Mouse (Mus musculus): ENCODE measurements at regions not wholly inside any gene's neighbourhood (a gene's known extent, or its start where the extent isn't known, plus 50 kb on each side); places are given as distances from the start of the nearest gene placed in this dataset.

- 20% methylated on average over 5 of the region's 5 CpGs for WGBS
- H3K27ac ChIP-seq (replicated peaks) = peak overlapping the region; percentile 71
These were observed 318.9 kb downstream of the Mycn start for GRCm38 (mm10) chr12:12622712-12623292.

GRCm38 (mm10) chr12:12621506-12621905, 320.2 kb downstream of the Mycn start:
- no peaks in the 10 kb centered on the region for H3K36me3 ChIP-seq
- H3K27me3 ChIP-seq (ENCODE audit: low read depth, poor library complexity, severe bottlenecking) = peaks cover 49% of the 10 kb centered on the region
- no peak overlapping the region for H3K4me3 ChIP-seq
- 0 out of 2 replicates have a peak overlapping the region, but pooled peaks have one; percentile 50 for H3K27ac ChIP-seq (replicated peaks)
- no peaks in the 10 kb centered on the region for H3K9me3 ChIP-seq (replicated peaks)
- WGBS = 91% methylated on average over 9 of the region's 9 CpGs
- peaks cover 47% of the 10 kb centered on the region for H3K4me1 ChIP-seq
- no peak for DNase-seq (ENCODE audit: low spot score)

More at GRCm38 (mm10) chr12:12622712-12623292, 318.9 kb downstream of the Mycn start:
- H3K4me3 ChIP-seq = no peak overlapping the region
- H3K9me3 ChIP-seq (replicated peaks) = no peaks in the 10 kb centered on the region
- H3K4me1 ChIP-seq = peaks cover 47% of the 10 kb centered on the region
- H3K27me3 ChIP-seq (ENCODE audit: low read depth, poor library complexity, severe bottlenecking) = peaks cover 49% of the 10 kb centered on the region
- H3K36me3 ChIP-seq = no peaks in the 10 kb centered on the region
- peak; percentile 88 for DNase-seq (ENCODE audit: low spot score)

- H3K9me3 ChIP-seq (replicated peaks) = no peaks in the 10 kb centered on the region
- H3K27me3 ChIP-seq (ENCODE audit: low read depth, poor library complexity, severe bottlenecking) = peaks cover 39% of the 10 kb centered on the region
- H3K27ac ChIP-seq (replicated peaks) = no peak overlapping the region; the same call in 1 of the 2 replicates
These were observed 321.4 kb downstream of the Mycn start for GRCm38 (mm10) chr12:12620316-12620715.

GRCm38 (mm10) chr12:12619431-12619830, 322.3 kb downstream of the Mycn start:
- WGBS = 78% methylated on average over 5 of the region's 5 CpGs
- Histone ChIP-seq H3K27ac (replicated peaks) (peak overlapping the region; percentile 18; the same call in 1 of the 2 replicates), H3K36me3 (no peaks in the 10 kb centered on the region)

More at GRCm38 (mm10) chr12:12620316-12620715, 321.4 kb downstream of the Mycn start:
- H3K4me3 ChIP-seq = no peak overlapping the region
- peaks cover 46% of the 10 kb centered on the region for H3K4me1 ChIP-seq
- no peak for DNase-seq (ENCODE audit: low spot score)
- 84% methylated on average over 5 of the region's 5 CpGs for WGBS
- no peaks in the 10 kb centered on the region for H3K36me3 ChIP-seq

GRCm38 (mm10) chr12:12612520-12612919, 329.2 kb downstream of the Mycn start:
- Histone ChIP-seq H3K36me3 (no peaks in the 10 kb centered on the region), H3K27me3 (ENCODE audit: low read depth, poor library complexity, severe bottlenecking) (no peaks in the 10 kb centered on the region), H3K27ac (replicated peaks) (no peak overlapping the region), H3K4me1 (peaks cover 6% of the 10 kb centered on the region), H3K9me3 (replicated peaks) (no peaks in the 10 kb centered on the region), H3K4me3 (no peak overlapping the region)
- DNase-seq (ENCODE audit: low spot score) = no peak
- 90% methylated on average over 3 of the region's 3 CpGs for WGBS

More at GRCm38 (mm10) chr12:12619431-12619830, 322.3 kb downstream of the Mycn start:
- Histone ChIP-seq H3K9me3 (replicated peaks) (no peaks in the 10 kb centered on the region), H3K4me3 (no peak overlapping the region), H3K4me1 (peaks cover 37% of the 10 kb centered on the region), H3K27me3 (ENCODE audit: low read depth, poor library complexity, severe bottlenecking) (peaks cover 30% of the 10 kb centered on the region)
- DNase-seq (ENCODE audit: low spot score) = no peak

- Histone ChIP-seq H3K4me3 (no peak overlapping the region), H3K27me3 (ENCODE audit: low read depth, poor library complexity, severe bottlenecking) (no peaks in the 10 kb centered on the region), H3K36me3 (no peaks in the 10 kb centered on the region), H3K4me1 (peaks cover 6% of the 10 kb centered on the region), H3K27ac (replicated peaks) (no peak overlapping the region), H3K9me3 (replicated peaks) (no peaks in the 10 kb centered on the region)
- WGBS = 80% methylated on average over 4 of the region's 4 CpGs
- DNase-seq (ENCODE audit: low spot score) = no peak
These were observed 330.9 kb downstream of the Mycn start for GRCm38 (mm10) chr12:12610861-12611260.

- WGBS = 95% methylated on average over 4 of the region's 4 CpGs
- H3K4me1 ChIP-seq = peaks cover 6% of the 10 kb centered on the region
- no peak overlapping the region for H3K27ac ChIP-seq (replicated peaks)
- no peak overlapping the region for H3K4me3 ChIP-seq
- no peaks in the 10 kb centered on the region for H3K36me3 ChIP-seq
- no peaks in the 10 kb centered on the region for H3K27me3 ChIP-seq (ENCODE audit: low read depth, poor library complexity, severe bottlenecking)
- no peak for DNase-seq (ENCODE audit: low spot score)
- H3K9me3 ChIP-seq (replicated peaks) = no peaks in the 10 kb centered on the region
These were observed 333.7 kb downstream of the Mycn start for GRCm38 (mm10) chr12:12607995-12608394.

GRCm38 (mm10) chr12:12606911-12607310, 334.8 kb downstream of the Mycn start:
- Histone ChIP-seq H3K36me3 (no peaks in the 10 kb centered on the region), H3K27ac (replicated peaks) (no peak overlapping the region), H3K4me1 (peaks cover 6% of the 10 kb centered on the region), H3K27me3 (ENCODE audit: low read depth, poor library complexity, severe bottlenecking) (no peaks in the 10 kb centered on the region), H3K4me3 (no peak overlapping the region), H3K9me3 (replicated peaks) (no peaks in the 10 kb centered on the region)
- DNase-seq (ENCODE audit: low spot score) = no peak
- WGBS = 92% methylated on average over 6 of the region's 6 CpGs

GRCm38 (mm10) chr12:12605495-12605894, 336.2 kb downstream of the Mycn start:
- no peaks in the 10 kb centered on the region for H3K9me3 ChIP-seq (replicated peaks)
- H3K4me1 ChIP-seq = no peaks in the 10 kb centered on the region; the same call in 1 of the 2 replicates
- H3K36me3 ChIP-seq = no peaks in the 10 kb centered on the region
- no peaks in the 10 kb centered on the region for H3K27me3 ChIP-seq (ENCODE audit: low read depth, poor library complexity, severe bottlenecking)
- H3K27ac ChIP-seq (replicated peaks) = no peak overlapping the region
- H3K4me3 ChIP-seq = no peak overlapping the region
- WGBS = 95% methylated on average over 3 of the region's 3 CpGs
- no peak for DNase-seq (ENCODE audit: low spot score)

- Histone ChIP-seq H3K9me3 (replicated peaks) (no peaks in the 10 kb centered on the region), H3K36me3 (no peaks in the 10 kb centered on the region), H3K27ac (replicated peaks) (no peak overlapping the region), H3K4me3 (no peak overlapping the region), H3K4me1 (no peaks in the 10 kb centered on the region; the same call in 1 of the 2 replicates), H3K27me3 (ENCODE audit: low read depth, poor library complexity, severe bottlenecking) (no peaks in the 10 kb centered on the region)
- no peak for DNase-seq (ENCODE audit: low spot score)
- 62% methylated on average over 2 of the region's 2 CpGs for WGBS
These were observed 339.4 kb downstream of the Fam49a start for GRCm38 (mm10) chr12:12601362-12601761.

GRCm38 (mm10) chr12:12595399-12595798, 333.5 kb downstream of the Fam49a start:
- no peaks in the 10 kb centered on the region for H3K9me3 ChIP-seq (replicated peaks)
- 85% methylated on average over 3 of the region's 3 CpGs for WGBS
- no peaks in the 10 kb centered on the region for H3K27me3 ChIP-seq (ENCODE audit: low read depth, poor library complexity, severe bottlenecking)
- H3K4me1 ChIP-seq = peaks cover 10% of the 10 kb centered on the region
- DNase-seq (ENCODE audit: low spot score) = no peak
- H3K36me3 ChIP-seq = no peaks in the 10 kb centered on the region
- H3K4me3 ChIP-seq = no peak overlapping the region
- no peak overlapping the region for H3K27ac ChIP-seq (replicated peaks)

GRCm38 (mm10) chr12:12594567-12594966, 332.6 kb downstream of the Fam49a start:
- H3K4me3 ChIP-seq = no peak overlapping the region
- H3K27me3 ChIP-seq (ENCODE audit: low read depth, poor library complexity, severe bottlenecking) = no peaks in the 10 kb centered on the region
- no peaks in the 10 kb centered on the region for H3K36me3 ChIP-seq
- WGBS = 88% methylated on average over 3 of the region's 3 CpGs
- no peaks in the 10 kb centered on the region for H3K9me3 ChIP-seq (replicated peaks)
- H3K27ac ChIP-seq (replicated peaks) = no peak overlapping the region
- DNase-seq (ENCODE audit: low spot score) = no peak
- H3K4me1 ChIP-seq = peaks cover 10% of the 10 kb centered on the region

GRCm38 (mm10) chr12:12593343-12593742, 331.4 kb downstream of the Fam49a start:
- peaks cover 10% of the 10 kb centered on the region for H3K4me1 ChIP-seq
- no peak for DNase-seq (ENCODE audit: low spot score)
- no peak overlapping the region for H3K27ac ChIP-seq (replicated peaks)
- H3K9me3 ChIP-seq (replicated peaks) = no peaks in the 10 kb centered on the region
- 92% methylated on average over 2 of the region's 2 CpGs for WGBS
- H3K27me3 ChIP-seq (ENCODE audit: low read depth, poor library complexity, severe bottlenecking) = no peaks in the 10 kb centered on the region
- H3K36me3 ChIP-seq = no peaks in the 10 kb centered on the region
- H3K4me3 ChIP-seq = no peak overlapping the region

All from midbrain, embryonic 10.5 days (tissue).